Mouse (Mus musculus) retina, embryonic 14.5 days (tissue): Measurements from ENCODE around the gene Gm14124.
"Not testable (repeated sequence)": the region's sequence is repeated elsewhere in the genome, so short reads cannot be mapped to it uniquely, and the experiment has no call there.

Experiments used
- DNase-seq: peaks from one replicate; pipeline ENCODE4 v3.0.0-alpha.2; 2015; ENCODE audit warnings: low spot score

Gm14124 gene

DNA sequence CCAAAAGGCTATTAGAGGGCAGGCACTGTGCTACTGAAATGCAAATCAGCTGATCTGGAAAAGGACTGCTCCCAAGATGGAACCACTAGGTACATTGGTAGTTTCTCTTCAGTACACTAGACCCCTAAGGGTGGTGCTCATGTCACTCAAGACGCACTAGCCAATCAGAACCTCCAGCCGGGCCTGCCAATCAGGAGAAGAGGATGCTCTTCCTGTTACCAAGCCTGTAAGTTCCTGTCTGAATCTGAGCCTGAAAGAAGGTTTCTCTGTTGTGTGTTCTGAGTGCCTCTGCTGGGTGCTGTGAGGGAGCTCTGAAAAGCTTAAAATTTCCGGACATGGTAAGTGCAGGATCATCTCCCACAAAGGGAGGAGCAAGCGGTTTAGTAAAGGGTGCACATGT is at the start of gene Gm14124:
Gene Gm14124, plus strand, starts transcription at position 227 of the 400 bp plus-strand sequence.
- DNase-seq, result not testable (repeated sequence)

- DNase-seq, result peak; percentile 61
Observed at GRCm38 (mm10) chr2:150217600-150218362, 39.5 kb upstream of the Gm14124 start, which contains the start of gene Zfp937. Zfp937 (plus strand) TSS chr2:150218073.

DNA sequence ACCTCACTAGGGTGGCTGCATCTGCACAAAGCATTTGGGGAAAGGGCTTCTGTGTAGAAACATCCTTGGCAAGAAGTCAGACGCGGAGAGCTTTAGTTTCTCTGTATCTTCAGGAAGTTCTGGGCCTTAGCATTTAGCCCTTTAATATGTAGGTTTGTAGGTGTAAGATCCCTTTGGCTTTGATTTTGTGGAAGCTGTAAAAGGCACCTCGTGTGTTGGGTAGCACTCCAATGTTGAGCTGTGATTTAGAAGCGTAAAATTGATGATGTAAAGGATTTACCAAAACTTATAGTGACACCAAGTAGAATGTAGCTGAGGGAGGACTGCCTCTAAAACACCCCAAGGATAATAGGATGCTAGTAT is 39.0 kb upstream of the Gm14124 start:
- DNase-seq, result not testable (repeated sequence)

DNA sequence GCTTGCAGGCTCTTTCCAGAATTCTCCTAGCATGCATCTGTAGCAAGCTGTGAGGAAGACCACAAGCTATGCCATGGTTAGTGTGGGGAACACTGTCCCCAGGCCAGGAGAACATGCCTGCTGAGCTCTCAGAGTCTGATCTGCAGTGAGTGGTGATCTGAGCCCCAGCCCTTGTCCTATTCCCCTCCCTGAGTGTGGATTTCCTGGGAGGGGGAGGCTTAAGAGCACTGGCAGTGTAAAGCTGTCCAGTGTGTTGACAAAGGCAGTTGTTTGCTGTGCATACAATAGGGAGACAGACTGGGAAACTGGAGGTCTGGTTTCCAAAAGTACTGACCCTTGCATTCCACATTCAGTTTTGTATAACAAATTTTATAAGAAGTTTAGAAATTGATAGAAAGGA is 34.1 kb upstream of the Gm14124 start:
- not testable (repeated sequence) for DNase-seq

GRCm38 (mm10) chr2:150243211-150243610 is 14.1 kb upstream of the Gm14124 start:
- DNase-seq, result no peak

DNA sequence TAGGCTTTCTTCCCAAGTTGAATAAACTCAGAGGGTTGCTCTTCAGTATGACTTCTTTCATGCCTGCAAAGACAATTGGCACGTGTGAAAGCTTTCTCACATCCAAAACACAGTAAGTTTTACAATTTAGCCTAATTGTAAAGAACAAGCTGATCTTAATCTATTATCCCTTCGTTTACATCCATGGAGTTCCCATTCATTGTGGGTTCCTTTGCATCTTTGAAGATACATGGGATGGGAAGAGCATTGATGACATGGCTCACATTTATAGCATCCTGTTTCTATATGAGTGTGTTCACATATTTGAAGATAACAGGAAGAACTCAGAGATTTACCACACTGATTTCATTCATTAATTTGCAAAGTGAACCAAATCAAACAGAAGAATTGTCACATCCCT is 1.8 kb upstream of the Gm14124 start, which contains the start of gene Gm21994:
Gene Gm21994, minus strand, starts transcription at position 101 of the 400 bp plus-strand sequence.
- DNase-seq, result not testable (repeated sequence)

- DNase-seq, result not testable (repeated sequence)
Observed at GRCm38 (mm10) chr2:150256861-150257260, 456 bp upstream of the Gm14124 start.

GRCm38 (mm10) chr2:150293669-150294068 is 36.4 kb downstream of the Gm14124 start:
- no peak for DNase-seq

- no peak for DNase-seq
Observed at GRCm38 (mm10) chr2:150299096-150299495, 41.8 kb downstream of the Gm14124 start.

DNA sequence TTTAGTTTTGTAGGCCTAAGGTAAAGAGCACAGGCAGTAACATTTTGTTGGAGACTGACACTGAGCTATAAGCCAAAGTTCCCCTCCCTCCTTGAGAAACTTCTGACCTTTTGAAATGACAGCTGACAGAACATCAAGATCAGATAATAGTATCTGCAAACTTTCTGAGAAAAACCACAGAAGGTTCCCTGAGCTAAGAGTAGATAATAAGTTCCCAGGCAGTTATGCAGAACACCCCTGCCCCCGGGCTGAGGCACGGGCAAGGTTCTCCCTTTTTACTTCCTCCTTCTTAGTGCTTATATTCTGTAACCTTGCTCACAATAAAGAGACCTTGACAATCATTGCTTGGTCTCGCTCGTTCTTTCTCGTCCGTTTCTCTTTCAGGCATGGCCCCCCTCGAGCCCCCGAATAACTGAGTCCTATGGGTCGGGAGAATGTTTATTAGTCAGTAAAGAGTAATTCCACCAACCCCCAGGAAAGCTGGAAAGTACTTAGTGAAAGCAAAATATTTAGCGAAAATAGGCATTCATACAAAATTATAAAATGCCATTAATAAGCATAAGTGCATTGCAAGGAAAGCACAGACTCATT is 50.0 kb downstream of the Gm14124 start:
- DNase-seq, result no peak

- DNase-seq, result peak; percentile 85
Observed at GRCm38 (mm10) chr2:150310952-150311884, 53.9 kb downstream of the Gm14124 start.

DNA sequence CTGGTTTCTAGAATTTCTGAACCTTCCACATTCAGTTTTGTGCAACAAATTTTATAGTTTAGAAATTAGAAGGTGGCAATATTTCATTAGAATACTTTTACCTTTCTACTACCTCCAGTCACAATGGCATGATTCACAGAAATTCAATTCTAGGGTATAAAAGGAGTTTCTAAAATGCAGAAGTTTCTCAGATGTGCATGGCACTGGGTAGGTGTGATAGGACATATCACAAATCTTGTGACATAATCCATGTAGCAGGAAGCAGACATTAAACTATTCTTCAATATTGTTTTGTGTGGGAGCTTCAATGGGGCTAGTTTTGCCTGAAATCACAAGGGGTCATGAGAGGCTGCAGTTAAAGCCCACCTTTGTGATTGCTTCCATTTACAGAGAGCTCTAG is 58.8 kb downstream of the Gm14124 start:
- no peak for DNase-seq

GRCm38 (mm10) chr2:150318973-150319372 is 61.7 kb downstream of the Gm14124 start:
- DNase-seq, result no peak
